Mouse (Mus musculus): ENCODE measurements around the gene Cox6a1.
A peak's percentile ranks its signal among the peaks of the same experiment; 100 is the strongest.
"Not testable (repeated sequence)": the region's sequence is repeated elsewhere in the genome, so short reads cannot be mapped to it uniquely, and the experiment has no call there.

Gene Cox6a1

GRCm38 (mm10) chr5:115348546-115349224 is at the start of gene Cox6a1:
Cox6a1 (minus strand) TSS chr5:115348981.
- peak; percentile 97 for DNase-seq

- DNase-seq = no peak
Observed at GRCm38 (mm10) chr5:115397839-115398780, 49.3 kb upstream of the Cox6a1 start.

GRCm38 (mm10) chr5:115396654-115397053 is 47.9 kb upstream of the Cox6a1 start:
- DNase-seq = no peak

GRCm38 (mm10) chr5:115394836-115395235 is 46.1 kb upstream of the Cox6a1 start:
- DNase-seq = no peak

GRCm38 (mm10) chr5:115394223-115394622 is 45.4 kb upstream of the Cox6a1 start:
- no peak for DNase-seq

GRCm38 (mm10) chr5:115392969-115393368 is 44.2 kb upstream of the Cox6a1 start:
- no peak for DNase-seq

GRCm38 (mm10) chr5:115391935-115392334 is 43.2 kb upstream of the Cox6a1 start:
- no peak for DNase-seq

- not testable (repeated sequence) for DNase-seq
Observed at GRCm38 (mm10) chr5:115378882-115379281, 30.1 kb upstream of the Cox6a1 start.

GRCm38 (mm10) chr5:115375436-115375835 is 26.7 kb upstream of the Cox6a1 start:
- DNase-seq = no peak

GRCm38 (mm10) chr5:115374204-115374820 is 25.5 kb upstream of the Cox6a1 start:
- DNase-seq = no peak

GRCm38 (mm10) chr5:115373441-115374203 is 24.8 kb upstream of the Cox6a1 start:
- no peak for DNase-seq

- DNase-seq = no peak
Observed at GRCm38 (mm10) chr5:115371736-115372135, 23.0 kb upstream of the Cox6a1 start.

- DNase-seq = no peak
Observed at GRCm38 (mm10) chr5:115364782-115365181, 16.0 kb upstream of the Cox6a1 start.

- no peak for DNase-seq
Observed at GRCm38 (mm10) chr5:115362819-115363714, 14.3 kb upstream of the Cox6a1 start.

GRCm38 (mm10) chr5:115362216-115362615 is 13.4 kb upstream of the Cox6a1 start:
- DNase-seq = no peak

- no peak for DNase-seq
Observed at GRCm38 (mm10) chr5:115359851-115360372, 11.1 kb upstream of the Cox6a1 start.

GRCm38 (mm10) chr5:115359438-115359837 is 10.7 kb upstream of the Cox6a1 start:
- DNase-seq = no peak

GRCm38 (mm10) chr5:115358872-115359271 is 10.1 kb upstream of the Cox6a1 start:
- peak; percentile 59 to 87 for DNase-seq

- no peak for DNase-seq
Observed at GRCm38 (mm10) chr5:115355070-115355469, 6.3 kb upstream of the Cox6a1 start.

- no peak for DNase-seq
Observed at GRCm38 (mm10) chr5:115351348-115351747, 2.6 kb upstream of the Cox6a1 start.

- no peak for DNase-seq
Observed at GRCm38 (mm10) chr5:115349225-115349555, 409 bp upstream of the Cox6a1 start.
